Mouse (Mus musculus): ENCODE data around the gene Lonrf2. TPM values are rescaled to one million over a fixed set of nuclear protein-coding genes. Genes with fewer than 3 reads are reported as not detected.

Gene Lonrf2
- polyA plus RNA-seq, 1 experiment: 73.3 TPM

- TF ChIP-seq CTCF (IDR thresholded peaks at IDR 0.05; ENCODE audit: borderline replicate concordance, extremely low read depth, insufficient read depth, insufficient read length) (no peak), POLR2A (IDR thresholded peaks at IDR 0.05; ENCODE audit: borderline replicate concordance, extremely low read depth, insufficient read depth, insufficient read length, poor library complexity, severe bottlenecking) (no peak)
- DNase-seq (ENCODE audit: low read depth): peak; percentile 73
Observed at GRCm38 (mm10) chr1:38860867-38861524, 24.5 kb upstream of the Lonrf2 start.

- DNase-seq (ENCODE audit: low read depth): no peak
- no peak for TF ChIP-seq CTCF (IDR thresholded peaks at IDR 0.05; ENCODE audit: borderline replicate concordance, extremely low read depth, insufficient read depth, insufficient read length)
- no peak for TF ChIP-seq POLR2A (IDR thresholded peaks at IDR 0.05; ENCODE audit: borderline replicate concordance, extremely low read depth, insufficient read depth, insufficient read length, poor library complexity, severe bottlenecking)
Observed at GRCm38 (mm10) chr1:38860207-38860606, 23.7 kb upstream of the Lonrf2 start.

- no peak for TF ChIP-seq POLR2A (IDR thresholded peaks at IDR 0.05; ENCODE audit: borderline replicate concordance, extremely low read depth, insufficient read depth, insufficient read length, poor library complexity, severe bottlenecking)
- TF ChIP-seq CTCF (IDR thresholded peaks at IDR 0.05; ENCODE audit: borderline replicate concordance, extremely low read depth, insufficient read depth, insufficient read length): peak; percentile 92
- DNase-seq (ENCODE audit: low read depth): peak; percentile 89
Observed at GRCm38 (mm10) chr1:38856196-38856595, 19.7 kb upstream of the Lonrf2 start.

- TF ChIP-seq POLR2A (IDR thresholded peaks at IDR 0.05; ENCODE audit: borderline replicate concordance, extremely low read depth, insufficient read depth, insufficient read length, poor library complexity, severe bottlenecking): no peak
- no peak for TF ChIP-seq CTCF (IDR thresholded peaks at IDR 0.05; ENCODE audit: borderline replicate concordance, extremely low read depth, insufficient read depth, insufficient read length)
Observed at GRCm38 (mm10) chr1:38852250-38852649, 15.7 kb upstream of the Lonrf2 start.

GRCm38 (mm10) chr1:38850650-38851049 is 14.1 kb upstream of the Lonrf2 start:
- TF ChIP-seq CTCF (IDR thresholded peaks at IDR 0.05; ENCODE audit: borderline replicate concordance, extremely low read depth, insufficient read depth, insufficient read length) (no peak), POLR2A (IDR thresholded peaks at IDR 0.05; ENCODE audit: borderline replicate concordance, extremely low read depth, insufficient read depth, insufficient read length, poor library complexity, severe bottlenecking) (no peak)

More at GRCm38 (mm10) chr1:38852250-38852649, 15.7 kb upstream of the Lonrf2 start:
- peak; percentile 13 for DNase-seq (ENCODE audit: low read depth)

GRCm38 (mm10) chr1:38848451-38849289 is 12.2 kb upstream of the Lonrf2 start:
- TF ChIP-seq POLR2A (IDR thresholded peaks at IDR 0.05; ENCODE audit: borderline replicate concordance, extremely low read depth, insufficient read depth, insufficient read length, poor library complexity, severe bottlenecking): no peak
- TF ChIP-seq CTCF (IDR thresholded peaks at IDR 0.05; ENCODE audit: borderline replicate concordance, extremely low read depth, insufficient read depth, insufficient read length): no peak
- peak; percentile 60 for DNase-seq (ENCODE audit: low read depth)

More at GRCm38 (mm10) chr1:38850650-38851049, 14.1 kb upstream of the Lonrf2 start:
- no peak for DNase-seq (ENCODE audit: low read depth)

- TF ChIP-seq CTCF (IDR thresholded peaks at IDR 0.05; ENCODE audit: borderline replicate concordance, extremely low read depth, insufficient read depth, insufficient read length) (no peak), POLR2A (IDR thresholded peaks at IDR 0.05; ENCODE audit: borderline replicate concordance, extremely low read depth, insufficient read depth, insufficient read length, poor library complexity, severe bottlenecking) (no peak)
- peak; percentile 94 for DNase-seq (ENCODE audit: low read depth)
Observed at GRCm38 (mm10) chr1:38847975-38848374, 11.5 kb upstream of the Lonrf2 start.

GRCm38 (mm10) chr1:38843275-38843674 is 6.8 kb upstream of the Lonrf2 start:
- DNase-seq (ENCODE audit: low read depth): peak; percentile 83
- TF ChIP-seq CTCF (IDR thresholded peaks at IDR 0.05; ENCODE audit: borderline replicate concordance, extremely low read depth, insufficient read depth, insufficient read length) (no peak), POLR2A (IDR thresholded peaks at IDR 0.05; ENCODE audit: borderline replicate concordance, extremely low read depth, insufficient read depth, insufficient read length, poor library complexity, severe bottlenecking) (no peak)

GRCm38 (mm10) chr1:38842861-38843260 is 6.3 kb upstream of the Lonrf2 start:
- no peak for DNase-seq (ENCODE audit: low read depth)
- TF ChIP-seq POLR2A (IDR thresholded peaks at IDR 0.05; ENCODE audit: borderline replicate concordance, extremely low read depth, insufficient read depth, insufficient read length, poor library complexity, severe bottlenecking): no peak
- TF ChIP-seq CTCF (IDR thresholded peaks at IDR 0.05; ENCODE audit: borderline replicate concordance, extremely low read depth, insufficient read depth, insufficient read length): no peak

- no peak for TF ChIP-seq POLR2A (IDR thresholded peaks at IDR 0.05; ENCODE audit: borderline replicate concordance, extremely low read depth, insufficient read depth, insufficient read length, poor library complexity, severe bottlenecking)
- TF ChIP-seq CTCF (IDR thresholded peaks at IDR 0.05; ENCODE audit: borderline replicate concordance, extremely low read depth, insufficient read depth, insufficient read length): no peak
Observed at GRCm38 (mm10) chr1:38839944-38840343, 3.4 kb upstream of the Lonrf2 start.

More at GRCm38 (mm10) chr1:38839944-38840343, 3.4 kb upstream of the Lonrf2 start:
- no peak for DNase-seq (ENCODE audit: low read depth)

Measured in brain, embryonic 14.5 days (tissue).